Mouse (Mus musculus): ENCODE measurements around the gene 4933416C03Rik. TPM values are rescaled to one million over a fixed set of nuclear protein-coding genes. Genes with fewer than 3 reads are reported as not detected.

Gene 4933416C03Rik
- polyA plus RNA-seq (2015; fragmentation: Nextera tagmentation; extraction: Ambion mirVana), result not detected in 2 replicates

DNA sequence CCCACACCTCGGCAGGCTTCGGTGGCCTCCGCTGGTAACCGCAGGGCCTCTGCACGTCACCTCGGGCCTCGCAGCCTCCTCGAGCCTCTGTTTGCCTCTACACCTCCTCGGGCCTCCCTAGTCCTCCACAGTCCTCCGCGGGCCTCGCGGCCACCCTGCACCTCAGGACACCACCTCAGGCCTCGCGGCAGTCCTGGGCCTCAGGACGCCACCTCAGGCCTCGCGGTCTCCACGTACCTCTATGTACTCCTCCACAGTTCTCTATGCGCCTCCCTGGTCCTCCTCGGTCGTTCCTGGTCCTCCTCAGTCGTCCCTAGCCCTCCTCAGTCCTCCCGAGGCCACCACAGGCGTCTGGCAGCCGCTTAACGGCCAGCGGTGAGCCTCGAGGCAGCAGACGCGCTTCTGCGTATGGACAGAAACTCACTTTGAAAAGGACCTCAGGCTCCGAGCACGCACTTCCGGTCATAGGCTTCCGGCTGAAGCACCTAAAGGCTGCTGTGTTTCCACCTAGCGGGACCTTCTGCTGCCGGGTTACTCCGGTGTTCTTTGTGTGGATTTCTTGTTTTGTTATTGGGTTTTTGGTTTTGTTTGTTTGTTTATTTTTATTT is at the start of gene 4933416C03Rik:
Gene 4933416C03Rik, minus strand, starts transcription at position 51 of the 608 bp plus-strand sequence.
- 95% methylated on average over 39 of the region's 39 CpGs for WGBS
- Histone ChIP-seq H3K9ac (no peak within 1 kb of the TSS), H3K27ac (no peak within 1 kb of the TSS), H3K4me1 (no peaks in the 10 kb centered on the region), H3K9me3 (replicated peaks) (no peaks in the 10 kb centered on the region), H3K4me2 (no peak within 1 kb of the TSS), H3K27me3 (no peaks in the 10 kb centered on the region), H3K36me3 (ENCODE audit: poor library complexity, severe bottlenecking) (no peaks in the 10 kb centered on the region), H3K4me3 (no peak within 1 kb of the TSS)
- ATAC-seq, result no peak

GRCm38 (mm10) chr10:116162338-116162737 is 48.6 kb upstream of the 4933416C03Rik start:
- H3K9me3 ChIP-seq (replicated peaks), result no peaks in the 10 kb centered on the region
- H3K27me3 ChIP-seq, result no peaks in the 10 kb centered on the region
- H3K9ac ChIP-seq, result no peak overlapping the region
- WGBS, result 85% methylated on average over 12 of the region's 12 CpGs
- H3K36me3 ChIP-seq (ENCODE audit: poor library complexity, severe bottlenecking), result no peaks in the 10 kb centered on the region
- no peak for ATAC-seq
- H3K4me1 ChIP-seq, result no peaks in the 10 kb centered on the region
- H3K4me2 ChIP-seq, result no peak overlapping the region
- no peak overlapping the region for H3K4me3 ChIP-seq
- no peak overlapping the region for H3K27ac ChIP-seq

GRCm38 (mm10) chr10:116156699-116157098 is 43.0 kb upstream of the 4933416C03Rik start:
- no peak overlapping the region for H3K4me3 ChIP-seq
- H3K27ac ChIP-seq, result no peak overlapping the region
- no peaks in the 10 kb centered on the region for H3K4me1 ChIP-seq
- H3K27me3 ChIP-seq, result no peaks in the 10 kb centered on the region
- no peak overlapping the region for H3K9ac ChIP-seq
- H3K4me2 ChIP-seq, result no peak overlapping the region
- H3K9me3 ChIP-seq (replicated peaks), result no peaks in the 10 kb centered on the region
- H3K36me3 ChIP-seq (ENCODE audit: poor library complexity, severe bottlenecking), result no peaks in the 10 kb centered on the region
- WGBS, result 70% methylated on average over 1 of the region's 1 CpGs
- ATAC-seq, result no peak

DNA sequence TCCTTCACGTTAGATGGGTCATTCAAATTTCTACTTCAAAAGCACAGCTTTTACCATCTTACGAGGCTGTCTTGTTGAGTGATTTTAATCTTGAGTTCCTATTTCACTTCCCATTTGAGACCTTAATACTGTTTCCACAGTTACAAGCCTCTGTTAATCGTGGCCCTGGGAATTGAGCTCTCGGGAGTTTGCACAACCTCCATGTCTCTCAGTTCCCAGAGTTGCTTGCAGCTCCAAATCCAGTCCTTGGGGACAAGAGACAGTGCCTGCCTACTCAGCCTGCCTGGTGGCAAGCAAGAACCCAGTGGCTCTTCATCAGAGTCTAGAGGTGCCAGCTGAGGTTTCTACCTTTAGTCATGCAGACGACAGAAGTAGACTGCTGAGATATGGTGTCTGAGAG is 41.0 kb upstream of the 4933416C03Rik start:
- no peak for ATAC-seq
- H3K9me3 ChIP-seq (replicated peaks), result no peaks in the 10 kb centered on the region
- WGBS, result 84% methylated on average over 5 of the region's 5 CpGs

DNA sequence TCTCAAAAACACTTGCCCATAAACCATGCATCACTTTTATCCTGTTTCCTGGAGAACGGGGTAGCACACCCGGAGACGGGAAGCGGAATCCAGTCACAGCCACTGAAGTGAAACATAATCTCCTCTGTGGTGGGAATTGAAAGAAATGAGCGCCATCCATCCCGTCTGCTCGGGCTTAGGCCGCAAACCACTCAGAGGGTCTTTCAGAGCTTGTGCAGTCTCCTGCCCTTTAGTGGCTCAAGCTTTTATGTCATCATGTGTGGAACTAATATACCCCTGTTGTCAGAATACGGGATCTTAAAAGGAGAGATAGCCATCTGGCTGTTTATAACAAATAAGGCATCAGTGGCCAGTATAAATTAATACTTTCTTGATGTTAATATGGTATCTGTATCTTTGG is 32.4 kb upstream of the 4933416C03Rik start:
- 28% methylated on average over 9 of the region's 9 CpGs for WGBS
- H3K4me1 ChIP-seq, result no peaks in the 10 kb centered on the region
- H3K4me2 ChIP-seq, result no peak overlapping the region
- H3K4me3 ChIP-seq, result no peak overlapping the region
- H3K9me3 ChIP-seq (replicated peaks), result no peaks in the 10 kb centered on the region
- no peak for ATAC-seq
- H3K27ac ChIP-seq, result no peak overlapping the region
- no peak overlapping the region for H3K9ac ChIP-seq
- H3K27me3 ChIP-seq, result no peaks in the 10 kb centered on the region
- H3K36me3 ChIP-seq (ENCODE audit: poor library complexity, severe bottlenecking), result no peaks in the 10 kb centered on the region

More for the DNA sequence above, 41.0 kb upstream of the 4933416C03Rik start:
- no peaks in the 10 kb centered on the region for H3K4me1 ChIP-seq
- H3K4me2 ChIP-seq, result no peak overlapping the region
- no peaks in the 10 kb centered on the region for H3K36me3 ChIP-seq (ENCODE audit: poor library complexity, severe bottlenecking)
- no peak overlapping the region for H3K4me3 ChIP-seq
- H3K9ac ChIP-seq, result no peak overlapping the region
- no peak overlapping the region for H3K27ac ChIP-seq
- no peaks in the 10 kb centered on the region for H3K27me3 ChIP-seq

GRCm38 (mm10) chr10:116143684-116144083 is 30.0 kb upstream of the 4933416C03Rik start:
- no peak for ATAC-seq
- H3K36me3 ChIP-seq (ENCODE audit: poor library complexity, severe bottlenecking), result no peaks in the 10 kb centered on the region
- no peaks in the 10 kb centered on the region for H3K27me3 ChIP-seq
- H3K9ac ChIP-seq, result no peak overlapping the region
- no peaks in the 10 kb centered on the region for H3K4me1 ChIP-seq
- no peaks in the 10 kb centered on the region for H3K9me3 ChIP-seq (replicated peaks)
- H3K4me2 ChIP-seq, result no peak overlapping the region
- WGBS, result 90% methylated on average over 10 of the region's 10 CpGs
- no peak overlapping the region for H3K4me3 ChIP-seq
- H3K27ac ChIP-seq, result no peak overlapping the region

DNA sequence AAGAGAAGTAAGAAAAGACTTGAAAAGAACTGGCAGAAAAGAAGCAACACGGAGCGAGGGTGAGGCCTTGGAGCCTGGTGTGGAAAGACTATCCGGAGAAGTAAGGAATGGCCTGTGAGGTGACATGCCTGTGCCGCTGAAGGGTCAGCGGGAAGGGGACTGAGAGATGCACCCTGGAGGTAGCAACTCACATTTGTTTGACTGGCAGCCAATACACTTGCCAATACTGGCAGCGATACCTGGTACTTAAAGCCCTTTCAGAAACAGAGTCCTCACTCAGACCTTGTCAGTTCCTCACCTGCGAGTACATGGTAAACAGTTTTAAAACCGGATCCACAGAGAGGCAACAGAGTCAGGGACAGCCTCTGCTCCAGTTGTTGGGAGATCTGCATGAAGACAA is 26.5 kb upstream of the 4933416C03Rik start:
- Histone ChIP-seq H3K4me2 (no peak overlapping the region), H3K27me3 (no peaks in the 10 kb centered on the region), H3K36me3 (ENCODE audit: poor library complexity, severe bottlenecking) (no peaks in the 10 kb centered on the region), H3K27ac (no peak overlapping the region), H3K9ac (no peak overlapping the region), H3K4me1 (no peaks in the 10 kb centered on the region), H3K9me3 (replicated peaks) (no peaks in the 10 kb centered on the region), H3K4me3 (no peak overlapping the region)
- 94% methylated on average over 8 of the region's 8 CpGs for WGBS
- no peak for ATAC-seq

DNA sequence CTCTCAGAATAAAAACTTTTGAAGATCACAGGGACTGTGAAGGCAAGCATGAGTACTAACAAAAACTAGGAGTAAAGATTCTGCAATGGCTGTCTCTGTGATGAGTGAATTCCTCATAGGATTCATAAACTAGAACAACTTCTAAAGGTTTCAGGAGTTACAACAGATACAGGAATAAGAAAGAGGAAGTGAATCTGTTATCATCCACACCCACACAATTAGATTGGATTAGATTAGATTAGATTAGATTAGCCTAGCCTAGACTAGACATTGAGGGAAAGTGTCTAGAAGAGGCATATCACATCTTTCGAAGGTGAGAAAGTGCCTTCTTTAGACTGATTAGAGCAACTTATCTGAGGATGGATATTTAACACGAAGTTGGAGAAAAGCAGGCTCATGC is 21.5 kb upstream of the 4933416C03Rik start:
- no peak overlapping the region for H3K4me2 ChIP-seq
- no peak for ATAC-seq
- 79% methylated on average over 2 of the region's 2 CpGs for WGBS

GRCm38 (mm10) chr10:116132233-116132632 is 18.5 kb upstream of the 4933416C03Rik start:
- no peaks in the 10 kb centered on the region for H3K4me1 ChIP-seq
- no peak overlapping the region for H3K4me3 ChIP-seq
- no peaks in the 10 kb centered on the region for H3K36me3 ChIP-seq (ENCODE audit: poor library complexity, severe bottlenecking)
- H3K27me3 ChIP-seq, result no peaks in the 10 kb centered on the region
- H3K4me2 ChIP-seq, result no peak overlapping the region
- no peak overlapping the region for H3K9ac ChIP-seq
- 88% methylated on average over 4 of the region's 4 CpGs for WGBS
- H3K27ac ChIP-seq, result no peak overlapping the region
- no peak for ATAC-seq
- H3K9me3 ChIP-seq (replicated peaks), result no peaks in the 10 kb centered on the region

More for the DNA sequence above, 21.5 kb upstream of the 4933416C03Rik start:
- Histone ChIP-seq H3K4me3 (no peak overlapping the region), H3K36me3 (ENCODE audit: poor library complexity, severe bottlenecking) (no peaks in the 10 kb centered on the region), H3K9me3 (replicated peaks) (no peaks in the 10 kb centered on the region), H3K4me1 (no peaks in the 10 kb centered on the region), H3K9ac (no peak overlapping the region), H3K27me3 (no peaks in the 10 kb centered on the region), H3K27ac (no peak overlapping the region)

- no peak for ATAC-seq
- no peak overlapping the region for H3K4me2 ChIP-seq
- H3K27ac ChIP-seq, result no peak overlapping the region
- H3K4me3 ChIP-seq, result no peak overlapping the region
- H3K4me1 ChIP-seq, result no peaks in the 10 kb centered on the region
- H3K27me3 ChIP-seq, result no peaks in the 10 kb centered on the region
- H3K9ac ChIP-seq, result no peak overlapping the region
- no peaks in the 10 kb centered on the region for H3K9me3 ChIP-seq (replicated peaks)
- WGBS, result 87% methylated on average over 4 of the region's 4 CpGs
- H3K36me3 ChIP-seq (ENCODE audit: poor library complexity, severe bottlenecking), result no peaks in the 10 kb centered on the region
Measured at GRCm38 (mm10) chr10:116131223-116131622, 17.5 kb upstream of the 4933416C03Rik start.

DNA sequence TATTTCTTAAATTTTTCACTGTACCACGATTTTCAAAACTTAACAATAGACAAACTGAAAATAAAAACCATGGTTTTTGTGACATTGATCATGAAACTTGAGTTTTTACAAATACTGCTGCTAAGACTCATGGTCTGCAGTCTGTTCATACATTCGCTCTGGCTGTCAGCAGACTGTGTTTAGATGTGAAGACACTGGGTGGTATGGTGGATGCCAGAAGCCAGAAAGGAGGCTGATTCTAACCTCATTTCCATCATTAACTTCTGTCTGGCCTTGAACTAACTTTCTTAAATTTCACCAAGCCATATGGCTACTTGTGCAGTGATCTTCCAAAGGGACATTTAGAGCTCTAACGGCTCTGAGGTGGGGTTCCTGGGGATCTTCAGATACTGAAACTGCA is 16.7 kb upstream of the 4933416C03Rik start:
- WGBS, result 85% methylated on average over 3 of the region's 3 CpGs
- Histone ChIP-seq H3K4me3 (no peak overlapping the region), H3K27me3 (no peaks in the 10 kb centered on the region), H3K9me3 (replicated peaks) (no peaks in the 10 kb centered on the region), H3K36me3 (ENCODE audit: poor library complexity, severe bottlenecking) (no peaks in the 10 kb centered on the region), H3K4me1 (no peaks in the 10 kb centered on the region), H3K9ac (no peak overlapping the region), H3K27ac (no peak overlapping the region), H3K4me2 (no peak overlapping the region)
- no peak for ATAC-seq

- H3K9ac ChIP-seq, result no peak overlapping the region
- H3K9me3 ChIP-seq (replicated peaks), result no peaks in the 10 kb centered on the region
- no peaks in the 10 kb centered on the region for H3K27me3 ChIP-seq
- WGBS, result 69% methylated on average over 5 of the region's 5 CpGs
- no peak for ATAC-seq
- no peak overlapping the region for H3K4me3 ChIP-seq
- no peaks in the 10 kb centered on the region for H3K4me1 ChIP-seq
- no peak overlapping the region for H3K4me2 ChIP-seq
- H3K36me3 ChIP-seq (ENCODE audit: poor library complexity, severe bottlenecking), result no peaks in the 10 kb centered on the region
- no peak overlapping the region for H3K27ac ChIP-seq
Measured at GRCm38 (mm10) chr10:116125364-116125763, 11.6 kb upstream of the 4933416C03Rik start.

DNA sequence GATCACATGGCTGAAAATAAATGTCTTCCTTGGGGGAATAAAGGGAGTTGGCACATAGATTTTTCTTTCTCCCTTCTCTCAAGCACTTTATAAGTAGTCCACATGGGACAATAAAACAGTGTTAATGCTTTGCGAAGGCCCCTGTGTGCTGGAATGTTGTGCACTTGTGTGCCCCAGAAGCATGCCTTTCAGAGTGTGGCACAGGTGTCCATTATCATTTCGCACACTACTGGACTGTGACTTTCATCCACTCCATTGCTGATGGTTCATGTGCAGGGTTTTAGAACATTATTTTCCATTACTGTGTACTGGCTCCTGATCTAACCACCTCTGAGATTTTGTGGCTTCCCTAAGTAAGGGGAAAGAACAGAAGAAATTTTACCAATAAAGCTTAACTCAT is 10.1 kb upstream of the 4933416C03Rik start:
- Histone ChIP-seq H3K36me3 (ENCODE audit: poor library complexity, severe bottlenecking) (no peaks in the 10 kb centered on the region), H3K4me3 (no peak overlapping the region), H3K4me2 (no peak overlapping the region), H3K9me3 (replicated peaks) (no peaks in the 10 kb centered on the region), H3K27ac (no peak overlapping the region), H3K27me3 (no peaks in the 10 kb centered on the region), H3K9ac (no peak overlapping the region), H3K4me1 (no peaks in the 10 kb centered on the region)
- no peak for ATAC-seq
- 98% methylated on average over 2 of the region's 2 CpGs for WGBS
